Mouse (Mus musculus) CH12.LX (cell line): Measurements from ENCODE around the gene Tmem56. TPM values are rescaled to one million over a fixed set of nuclear protein-coding genes. Genes with fewer than 3 reads are reported as not detected.

ENCODE experiments used
- DNase-seq: peaks from one replicate; pipeline ENCODE4 v3.0.0-alpha.2; 2013; ENCODE audit errors: extremely low read depth
- H3K27ac ChIP-seq: 2 replicates; pipeline ENCODE4 v1.5.1; 2012; ENCODE audit warnings: low read depth, mild to moderate bottlenecking, control low read depth, moderate library complexity; ENCODE audit not compliant: insufficient read depth
- H3K27me3 ChIP-seq: replicated peaks from 2 replicates; pipeline ENCODE3; 2012; ENCODE audit warnings: inconsistent platforms
- H3K36me3 ChIP-seq, 2 experiments: replicated peaks in 1 of 2; 2 replicates each; pipeline versions ENCODE3 to v1.6.1; 2012; ENCODE audit warnings: inconsistent platforms in 1 of 2, low read length in 1 of 2, mild to moderate bottlenecking in 1 of 2, mixed read lengths in 1 of 2, moderate library complexity in 1 of 2; ENCODE audit not compliant: control insufficient read depth in 1 of 2, insufficient read depth in 1 of 2
- H3K4me1 ChIP-seq, 2 experiments: 2 replicates each; pipeline ENCODE4 v1.6.1; 2012; ENCODE audit warnings: inconsistent platforms in 1 of 2, moderate library complexity in 1 of 2; ENCODE audit not compliant: insufficient read depth in 2 of 2, control insufficient read depth in 1 of 2
- H3K4me2 ChIP-seq: 2 replicates; pipeline ENCODE4 v1.6.1; 2012; ENCODE audit warnings: low read depth, mild to moderate bottlenecking, control low read depth; ENCODE audit not compliant: poor library complexity, insufficient read depth, severe bottlenecking
- H3K4me3 ChIP-seq, 3 experiments: fragments of 150-350 bp in 1 of 3; sonication (generic) in 1 of 3; replicated peaks in 1 of 3; 2 replicates each; pipeline versions ENCODE3 to v1.5.1; 2011 to 2012; ENCODE audit warnings: low read depth in 2 of 3, low read length in 2 of 3, mild to moderate bottlenecking in 2 of 3, moderate library complexity in 2 of 3, control low read depth in 1 of 3, improper control_type of control experiment in 1 of 3, inconsistent platforms in 1 of 3, mixed read lengths in 1 of 3; ENCODE audit not compliant: poor library complexity in 1 of 3
- H3K79me2 ChIP-seq: replicated peaks from 2 replicates; pipeline ENCODE4 v1.6.1; 2012; ENCODE audit warnings: mild to moderate bottlenecking, moderate library complexity; ENCODE audit not compliant: control insufficient read depth, poor library complexity, insufficient read depth, severe bottlenecking; ENCODE audit errors: extremely low read depth
- H3K9ac ChIP-seq: 2 replicates; pipeline ENCODE4 v1.6.1; 2012; ENCODE audit warnings: low read depth, mild to moderate bottlenecking, control low read depth, moderate library complexity; ENCODE audit not compliant: insufficient read depth
- H3K9me3 ChIP-seq: replicated peaks from 2 replicates; pipeline ENCODE3; 2012; ENCODE audit warnings: low read length, inconsistent platforms, mixed read lengths
- BHLHE40 ChIP-seq: IDR thresholded peaks from 2 replicates; pipeline ENCODE4 v1.6.1; 2011; ENCODE audit warnings: mild to moderate bottlenecking, low read depth, low read length, improper control_type of control experiment
- CHD1 ChIP-seq: IDR thresholded peaks from 2 replicates; pipeline ENCODE4 v1.6.1; 2012; ENCODE audit warnings: low read depth, low read length, improper control_type of control experiment, inconsistent platforms
- E2F4 ChIP-seq: IDR thresholded peaks from 2 replicates; pipeline ENCODE4 v1.6.1; 2011; ENCODE audit warnings: low read depth, low read length, improper control_type of control experiment; ENCODE audit not compliant: insufficient replicate concordance
- ELF1 ChIP-seq: IDR thresholded peaks from 2 replicates; pipeline ENCODE4 v1.6.1; 2014; ENCODE audit warnings: low read depth, mild to moderate bottlenecking, inconsistent platforms, low read length, improper control_type of control experiment
- EP300 ChIP-seq: IDR thresholded peaks from 2 replicates; pipeline ENCODE4 v1.6.1; 2011; ENCODE audit warnings: low read length, improper control_type of control experiment
- HCFC1 ChIP-seq: IDR thresholded peaks from 2 replicates; pipeline ENCODE4 v1.6.1; 2012; ENCODE audit warnings: low read depth, mild to moderate bottlenecking, inconsistent platforms, low read length, improper control_type of control experiment
- IRF4 ChIP-seq: IDR thresholded peaks from 2 replicates; pipeline ENCODE4 v1.6.1; 2014; ENCODE audit warnings: low read depth, mild to moderate bottlenecking, inconsistent platforms, low read length, improper control_type of control experiment
- JUND ChIP-seq: conservative IDR thresholded peaks from 2 replicates; pipeline ENCODE4 v1.6.1; 2011; ENCODE audit warnings: low read depth, low read length, improper control_type of control experiment
- KAT2A ChIP-seq: IDR thresholded peaks from 2 replicates; pipeline ENCODE4 v1.6.1; 2012; ENCODE audit warnings: low read length, improper control_type of control experiment, inconsistent platforms; ENCODE audit not compliant: insufficient replicate concordance
- MAFK ChIP-seq: IDR thresholded peaks from 2 replicates; pipeline ENCODE4 v1.6.1; 2011; ENCODE audit warnings: low read length, improper control_type of control experiment; ENCODE audit not compliant: insufficient replicate concordance
- MAX ChIP-seq: IDR thresholded peaks from 2 replicates; pipeline ENCODE4 v1.6.1; 2011; ENCODE audit warnings: low read length, improper control_type of control experiment
- MAZ ChIP-seq: IDR thresholded peaks from 2 replicates; pipeline ENCODE4 v1.6.1; 2012; ENCODE audit warnings: low read depth, mild to moderate bottlenecking, inconsistent platforms, low read length, improper control_type of control experiment, moderate library complexity
- MEF2A ChIP-seq: IDR thresholded peaks from 2 replicates; pipeline ENCODE4 v1.6.1; 2014; ENCODE audit warnings: low read depth, mild to moderate bottlenecking, inconsistent platforms, low read length, improper control_type of control experiment, borderline replicate concordance
- MXI1 ChIP-seq: IDR thresholded peaks from 2 replicates; pipeline ENCODE4 v1.6.1; 2011; ENCODE audit warnings: mild to moderate bottlenecking, low read depth, low read length, improper control_type of control experiment
- MYC ChIP-seq: IDR thresholded peaks from 2 replicates; pipeline ENCODE4 v1.6.1; 2011; ENCODE audit warnings: low read depth, mild to moderate bottlenecking, improper control_type of control experiment, low read length
- NELFE ChIP-seq: IDR thresholded peaks from 2 replicates; pipeline ENCODE4 v1.6.1; 2011; ENCODE audit warnings: low read depth, low read length, improper control_type of control experiment
- NRF1 ChIP-seq: IDR thresholded peaks from 2 replicates; pipeline ENCODE4 v1.6.1; 2014; ENCODE audit warnings: low read depth, mild to moderate bottlenecking, inconsistent platforms, low read length, improper control_type of control experiment, moderate library complexity
- PAX5 ChIP-seq: IDR thresholded peaks from 2 replicates; pipeline ENCODE4 v1.6.1; 2012; ENCODE audit warnings: low read length, inconsistent platforms, mixed read lengths
- POLR2A ChIP-seq: IDR thresholded peaks from 2 replicates; pipeline ENCODE4 v1.6.1; 2011; ENCODE audit warnings: low read depth, mild to moderate bottlenecking, improper control_type of control experiment, low read length
- POLR2AphosphoS2 ChIP-seq: IDR thresholded peaks from 2 replicates; pipeline ENCODE4 v1.6.1; 2011; ENCODE audit warnings: low read depth, low read length, improper control_type of control experiment
- RAD21 ChIP-seq: IDR thresholded peaks from 2 replicates; pipeline ENCODE4 v1.6.1; 2011; ENCODE audit warnings: low read depth, mild to moderate bottlenecking, low read length, improper control_type of control experiment, moderate library complexity
- RCOR1 ChIP-seq: conservative IDR thresholded peaks from 2 replicates; pipeline ENCODE4 v1.6.1; 2012; ENCODE audit warnings: low read depth, mild to moderate bottlenecking, inconsistent platforms, low read length, improper control_type of control experiment
- SIN3A ChIP-seq: IDR thresholded peaks from 2 replicates; pipeline ENCODE4 v1.6.1; 2012; ENCODE audit warnings: low read length, improper control_type of control experiment, inconsistent platforms
- SMC3 ChIP-seq: IDR thresholded peaks from 2 replicates; pipeline ENCODE4 v1.6.1; 2011; ENCODE audit warnings: low read depth, low read length, improper control_type of control experiment
- TCF12 ChIP-seq: IDR thresholded peaks from 2 replicates; pipeline ENCODE4 v1.6.1; 2014; ENCODE audit warnings: low read depth, mild to moderate bottlenecking, inconsistent platforms, low read length, improper control_type of control experiment
- UBTF ChIP-seq: IDR thresholded peaks from 2 replicates; pipeline ENCODE4 v1.6.1; 2012; ENCODE audit warnings: low read depth, mild to moderate bottlenecking, inconsistent platforms, low read length, improper control_type of control experiment, moderate library complexity
- USF1 ChIP-seq: IDR thresholded peaks from 2 replicates; pipeline ENCODE4 v1.6.1; 2014; ENCODE audit warnings: low read depth, mild to moderate bottlenecking, inconsistent platforms, low read length, improper control_type of control experiment
- USF2 ChIP-seq: conservative IDR thresholded peaks from 2 replicates; pipeline ENCODE4 v1.6.1; 2011; ENCODE audit warnings: low read depth, low read length, improper control_type of control experiment
- ZKSCAN1 ChIP-seq: IDR thresholded peaks from 2 replicates; pipeline ENCODE4 v1.6.1; 2012; ENCODE audit warnings: low read depth, inconsistent platforms, low read length, improper control_type of control experiment, borderline replicate concordance
- ZMIZ1 ChIP-seq: IDR thresholded peaks from 2 replicates; pipeline ENCODE4 v1.6.1; 2012; ENCODE audit warnings: low read depth, mild to moderate bottlenecking, inconsistent platforms, low read length, improper control_type of control experiment
- ZNF384 ChIP-seq: IDR thresholded peaks from 2 replicates; pipeline ENCODE4 v1.6.1; 2012; ENCODE audit warnings: low read depth, low read length, improper control_type of control experiment, inconsistent platforms
- dilution Hi-C: fragments of 300-500 bp; cut with MboI; formaldehyde crosslinking; loops from 2 replicates; pipeline ENCODE4 v1.14.3; 2020; ENCODE audit warnings: low sequenced_read_pairs; ENCODE audit not compliant: extremely low pct_unique_long_range_greater_than_20kb, extremely low pct_ligation_motif_present
- in situ Hi-C: fragments of 300-500 bp; cut with MboI; formaldehyde crosslinking; loops from 3 replicates; pipeline ENCODE4 v1.14.3; 2019; ENCODE audit warnings: low sequenced_read_pairs, low pct_ligation_motif_present, low pct_unique_long_range_greater_than_20kb, mixed read lengths
- polyA plus RNA-seq: library from polyadenylated mRNA; unstranded; fragments of >175 nt; gene quantifications from 2 replicates; pipeline ENCODE4 v1.2.1, GENCODE M21; 2012; ENCODE audit warnings: low read depth; ENCODE audit not compliant: insufficient read length
- total RNA-seq, 2 experiments: library from RNA; depleted of rRNA; stranded (reverse); fragments of 300-350 nt in 1 of 2; fragments of >200 nt in 1 of 2; gene quantifications; 2 replicates each; pipeline ENCODE4 v1.2.3; 2012 to 2014

The Tmem56 gene
- total and polyA plus RNA-seq, 3 experiments, result not detected

GRCm38 (mm10) chr3:121168581-121168980 lies 114.3 kb downstream of the Tmem56 start:
- peaks cover 5% of the 10 kb centered on the region for H3K9me3 ChIP-seq
- H3K4me3 ChIP-seq, result no peak overlapping the region
- H3K9ac ChIP-seq, result no peak overlapping the region
- no peaks in the 10 kb centered on the region for H3K79me2 ChIP-seq
- dilution Hi-C loops (no loop called here), in situ Hi-C loops (loop anchor here (5.0 to 25.0 kb wide), 2 partner anchors 324 to 569 kb away; no protein-coding TSS in a partner anchor)
- no peaks in the 10 kb centered on the region for H3K27me3 ChIP-seq
- H3K27ac ChIP-seq, result no peak overlapping the region
- no peak for DNase-seq
- TF ChIP-seq NRF1 (no peak), EP300 (no peak), ZMIZ1 (no peak), RCOR1 (no peak), MXI1 (no peak), POLR2A (no peak), ZNF384 (no peak), CHD1 (no peak), POLR2AphosphoS2 (no peak), NELFE (no peak), JUND (no peak), UBTF (no peak), ZKSCAN1 (no peak), E2F4 (no peak), RAD21 (no peak), SMC3 (no peak), MAX (no peak)
- peaks cover 3 to 17% of the 10 kb centered on the region in 2 experiments; a peak in 2 of 4 replicates for H3K4me1 ChIP-seq
- H3K4me2 ChIP-seq, result no peak overlapping the region
- peaks cover 0 to 23% of the 10 kb centered on the region in 2 experiments for H3K36me3 ChIP-seq

GRCm38 (mm10) chr3:121163271-121163819 lies 119.6 kb downstream of the Tmem56 start:
- no peak overlapping the region for H3K27ac ChIP-seq
- DNase-seq, result peak; percentile 84
- H3K4me3 ChIP-seq, result no peak overlapping the region
- peaks cover 0 to 18% of the 10 kb centered on the region in 2 experiments for H3K36me3 ChIP-seq
- peaks cover 5% of the 10 kb centered on the region for H3K9me3 ChIP-seq
- H3K79me2 ChIP-seq, result no peaks in the 10 kb centered on the region
- H3K4me1 ChIP-seq, result peaks cover 3 to 36% of the 10 kb centered on the region in 2 experiments; a peak in 3 of 4 replicates
- no peak overlapping the region for H3K4me2 ChIP-seq
- H3K27me3 ChIP-seq, result no peaks in the 10 kb centered on the region
- dilution Hi-C loops, result no loop called here
- in situ Hi-C loops, result loop anchor here (25.0 kb wide), 1 partner anchor 574 kb away; no protein-coding TSS in a partner anchor
- no peak overlapping the region for H3K9ac ChIP-seq
- TF ChIP-seq KAT2A, result no peak
- no peak for TF ChIP-seq ZKSCAN1
- no peak for TF ChIP-seq USF2
- peak; percentile 40; the same call in 1 of the 2 replicates for TF ChIP-seq HCFC1
- no peak for TF ChIP-seq BHLHE40
- no peak for TF ChIP-seq NRF1
- TF ChIP-seq RAD21, result peak; percentile 78
- TF ChIP-seq MEF2A, result no peak
- TF ChIP-seq ZNF384, result no peak
- TF ChIP-seq IRF4, result no peak
- TF ChIP-seq MAZ, result no peak
- TF ChIP-seq MAFK, result no peak
- TF ChIP-seq E2F4, result no peak
- TF ChIP-seq JUND, result no peak
- TF ChIP-seq SIN3A, result 0 out of 2 replicates have a peak, but pooled peaks have one; percentile 44
- no peak for TF ChIP-seq POLR2AphosphoS2
- TF ChIP-seq MAX, result no peak
- no peak for TF ChIP-seq PAX5
- TF ChIP-seq ZMIZ1, result no peak
- TF ChIP-seq ELF1, result peak; percentile 93
- TF ChIP-seq USF1, result no peak
- 0 out of 2 replicates have a peak, but pooled peaks have one; percentile 32 for TF ChIP-seq RCOR1
- peak; percentile 43 for TF ChIP-seq SMC3
- TF ChIP-seq TCF12, result no peak
- no peak for TF ChIP-seq MYC
